Mouse (Mus musculus): ENCODE measurements around the gene Eef2.

DNA sequence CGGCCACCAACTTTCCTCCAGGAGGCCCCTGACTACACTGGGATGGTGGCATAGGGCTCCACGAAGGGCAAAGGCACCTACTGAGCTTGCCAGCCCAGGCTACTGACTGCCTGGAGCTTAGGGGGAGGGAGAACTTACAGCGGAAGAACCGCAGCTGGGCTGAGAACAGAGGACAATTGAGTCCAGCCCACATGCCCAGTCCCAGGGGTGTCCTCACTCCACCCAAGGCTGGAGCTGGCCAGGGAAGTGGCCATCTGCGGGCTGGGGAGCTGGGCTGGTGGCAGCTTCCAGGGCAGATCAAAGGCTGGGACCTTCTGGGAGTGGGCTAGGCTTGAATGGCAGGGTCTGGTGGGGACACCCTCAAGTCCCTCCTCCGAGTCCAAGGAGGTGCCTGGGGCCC is 21.7 kb upstream of the Eef2 start:
- TF ChIP-seq EP300 (IDR thresholded peaks at IDR 0.05; ENCODE audit: insufficient read depth, low read depth, low read length) (no peak), CTCF (IDR thresholded peaks at IDR 0.05; ENCODE audit: low read depth, low read length) (no peak)

All from ES-Bruce4 (cell line).